Mouse (Mus musculus): Measurements from ENCODE around the gene Gm8104.
"Not testable (repeated sequence)": the region's sequence is repeated elsewhere in the genome, so short reads cannot be mapped to it uniquely, and the experiment has no call there.

Gm8104 gene

GRCm38 (mm10) chr14:43100301-43100700 lies at the start of gene Gm8104:
TSS of gene Gm8104 (plus strand) at chr14:43100601.
- DNase-seq (ENCODE audit: low read depth, low spot score) = not testable (repeated sequence)

- not testable (repeated sequence) for DNase-seq (ENCODE audit: low read depth, low spot score)
Measured at GRCm38 (mm10) chr14:43058063-43058462, 42.3 kb upstream of the Gm8104 start.

- DNase-seq (ENCODE audit: low read depth, low spot score) = not testable (repeated sequence)
Measured at GRCm38 (mm10) chr14:43060179-43060578, 40.2 kb upstream of the Gm8104 start.

- DNase-seq (ENCODE audit: low read depth, low spot score) = not testable (repeated sequence)
Measured at GRCm38 (mm10) chr14:43076543-43076942, 23.9 kb upstream of the Gm8104 start, which contains the start of gene Gm8094. TSS of gene Gm8094 (minus strand) at chr14:43076643.

- not testable (repeated sequence) for DNase-seq (ENCODE audit: low read depth, low spot score)
Measured at GRCm38 (mm10) chr14:43084936-43085730, 15.3 kb upstream of the Gm8104 start.

- not testable (repeated sequence) for DNase-seq (ENCODE audit: low read depth, low spot score)
Measured at GRCm38 (mm10) chr14:43089103-43089919, 11.1 kb upstream of the Gm8104 start.

- not testable (repeated sequence) for DNase-seq (ENCODE audit: low read depth, low spot score)
Measured at GRCm38 (mm10) chr14:43119673-43120072, 19.3 kb downstream of the Gm8104 start.

- DNase-seq (ENCODE audit: low read depth, low spot score) = not testable (repeated sequence)
Measured at GRCm38 (mm10) chr14:43126286-43126685, 25.9 kb downstream of the Gm8104 start.

Data from CD4-positive, CD25-positive, alpha-beta regulatory T cell, adult 2 months (primary cell).